Mouse (Mus musculus) heart, embryonic 10.5 days (tissue): ENCODE data around the gene Ksr1. TPM values are rescaled to one million over a fixed set of nuclear protein-coding genes. Genes with fewer than 3 reads are reported as not detected.

ENCODE experiments used
- DNase-seq: peaks from one replicate; pipeline ENCODE4 v3.0.0-alpha.2; 2017; ENCODE audit warnings: low spot score
- H3K27ac ChIP-seq: fragments of 300-500 bp; sonication (generic); 2 replicates; pipeline ENCODE4 v1.5.1; 2016; ENCODE audit warnings: mild to moderate bottlenecking
- H3K27me3 ChIP-seq: fragments of 300-500 bp; sonication (generic); 2 replicates; pipeline ENCODE4 v1.6.1; 2016; ENCODE audit warnings: mild to moderate bottlenecking; ENCODE audit not compliant: poor library complexity, insufficient read depth, severe bottlenecking
- H3K36me3 ChIP-seq: fragments of 300-500 bp; sonication (generic); 2 replicates; pipeline ENCODE4 v1.6.1; 2016; ENCODE audit warnings: mild to moderate bottlenecking, moderate library complexity
- H3K4me1 ChIP-seq: fragments of 300-500 bp; sonication (generic); 2 replicates; pipeline ENCODE4 v1.6.1; 2016; ENCODE audit warnings: mild to moderate bottlenecking
- H3K4me3 ChIP-seq: fragments of 300-500 bp; sonication (generic); 2 replicates; pipeline ENCODE4 v1.5.1; 2016; ENCODE audit warnings: mild to moderate bottlenecking, moderate library complexity
- H3K9me3 ChIP-seq: fragments of 300-500 bp; sonication (generic); 2 replicates; pipeline ENCODE4 v1.6.1; 2016; ENCODE audit warnings: mild to moderate bottlenecking, moderate library complexity
- WGBS: fragments of 180-500 bp; shearing (Covaris S2); methylation state at CpG from one replicate; pipeline ENCODE4 v1.1.7; 2016; 5-methylcytosine and 5-hydroxymethylcytosine counted together
- polyA plus RNA-seq: library from polyadenylated mRNA; unstranded; fragments of >200 nt; fragmentation: Nextera tagmentation; extraction: Ambion mirVana; gene quantifications from 2 replicates; pipeline ENCODE4 v1.2.1, GENCODE M21; 2016

Ksr1 gene
- polyA plus RNA-seq, 1 experiment from 2014 or later = 1.9 TPM

GRCm38 (mm10) chr11:79080965-79081891 lies 65.0 kb downstream of the Ksr1 start:
- no peak for DNase-seq
- 59% methylated on average over 16 of the region's 16 CpGs for WGBS
- Histone ChIP-seq H3K4me1 (peaks cover 87% of the 10 kb centered on the region), H3K4me3 (no peak overlapping the region), H3K9me3 (no peaks in the 10 kb centered on the region), H3K27me3 (no peaks in the 10 kb centered on the region), H3K36me3 (no peaks in the 10 kb centered on the region), H3K27ac (peak overlapping the region; percentile 72)

GRCm38 (mm10) chr11:79080081-79080480 lies 66.1 kb downstream of the Ksr1 start:
- no peak overlapping the region for H3K4me3 ChIP-seq
- no peak for DNase-seq
- WGBS = 53% methylated on average over 6 of the region's 6 CpGs
- peak overlapping the region; percentile 72; the same call in 1 of the 2 replicates for H3K27ac ChIP-seq
- H3K9me3 ChIP-seq = no peaks in the 10 kb centered on the region
- H3K4me1 ChIP-seq = peaks cover 87% of the 10 kb centered on the region
- H3K36me3 ChIP-seq = no peaks in the 10 kb centered on the region
- no peaks in the 10 kb centered on the region for H3K27me3 ChIP-seq

- peaks cover 75% of the 10 kb centered on the region for H3K4me1 ChIP-seq
- 73% methylated on average over 12 of the region's 12 CpGs for WGBS
- peak overlapping the region; percentile 52; the same call in 1 of the 2 replicates for H3K27ac ChIP-seq
- no peaks in the 10 kb centered on the region for H3K9me3 ChIP-seq
- DNase-seq = no peak
- H3K27me3 ChIP-seq = no peaks in the 10 kb centered on the region
- no peak overlapping the region for H3K4me3 ChIP-seq
- peaks cover 14% of the 10 kb centered on the region for H3K36me3 ChIP-seq
Observed at GRCm38 (mm10) chr11:79076484-79076883, 69.7 kb downstream of the Ksr1 start.

GRCm38 (mm10) chr11:79075044-79075443 lies 71.2 kb downstream of the Ksr1 start:
- Histone ChIP-seq H3K9me3 (no peaks in the 10 kb centered on the region), H3K36me3 (peaks cover 14% of the 10 kb centered on the region), H3K27ac (peak overlapping the region; percentile 73), H3K27me3 (no peaks in the 10 kb centered on the region), H3K4me1 (peaks cover 75% of the 10 kb centered on the region), H3K4me3 (no peak overlapping the region)
- no peak for DNase-seq
- WGBS = 50% methylated on average over 3 of the region's 3 CpGs

GRCm38 (mm10) chr11:79074611-79075010 lies 71.6 kb downstream of the Ksr1 start:
- WGBS = 87% methylated on average over 3 of the region's 3 CpGs
- no peaks in the 10 kb centered on the region for H3K9me3 ChIP-seq
- H3K36me3 ChIP-seq = peaks cover 14% of the 10 kb centered on the region
- H3K4me1 ChIP-seq = peaks cover 76% of the 10 kb centered on the region
- DNase-seq = no peak
- no peaks in the 10 kb centered on the region for H3K27me3 ChIP-seq
- no peak overlapping the region for H3K4me3 ChIP-seq
- H3K27ac ChIP-seq = peak overlapping the region; percentile 73; the same call in 1 of the 2 replicates

GRCm38 (mm10) chr11:79073583-79073982 lies 72.6 kb downstream of the Ksr1 start:
- 88% methylated on average over 4 of the region's 4 CpGs for WGBS
- Histone ChIP-seq H3K4me3 (no peak overlapping the region), H3K27me3 (no peaks in the 10 kb centered on the region), H3K4me1 (peaks cover 74% of the 10 kb centered on the region), H3K27ac (0 out of 2 replicates have a peak overlapping the region, but pooled peaks have one; percentile 10), H3K9me3 (no peaks in the 10 kb centered on the region), H3K36me3 (peaks cover 14% of the 10 kb centered on the region)
- no peak for DNase-seq

- no peaks in the 10 kb centered on the region for H3K27me3 ChIP-seq
- H3K4me1 ChIP-seq = peaks cover 74% of the 10 kb centered on the region
- 88% methylated on average over 8 of the region's 8 CpGs for WGBS
- no peaks in the 10 kb centered on the region for H3K9me3 ChIP-seq
- H3K4me3 ChIP-seq = no peak overlapping the region
- peak overlapping the region; percentile 85; the same call in 1 of the 2 replicates for H3K27ac ChIP-seq
- DNase-seq = no peak
- H3K36me3 ChIP-seq = peaks cover 14% of the 10 kb centered on the region
Observed at GRCm38 (mm10) chr11:79072108-79072507, 74.1 kb downstream of the Ksr1 start.

- peak; percentile 93 for DNase-seq
- 52% methylated on average over 7 of the region's 7 CpGs for WGBS
- Histone ChIP-seq H3K36me3 (peaks cover 14% of the 10 kb centered on the region), H3K27me3 (no peaks in the 10 kb centered on the region), H3K4me1 (peaks cover 73% of the 10 kb centered on the region), H3K27ac (peak overlapping the region; percentile 85), H3K4me3 (no peak overlapping the region), H3K9me3 (no peaks in the 10 kb centered on the region)
Observed at GRCm38 (mm10) chr11:79071082-79071972, 74.9 kb downstream of the Ksr1 start.

- 31% methylated on average over 10 of the region's 10 CpGs for WGBS
- Histone ChIP-seq H3K36me3 (peaks cover 14% of the 10 kb centered on the region), H3K4me1 (peaks cover 71% of the 10 kb centered on the region), H3K4me3 (no peak overlapping the region), H3K27me3 (no peaks in the 10 kb centered on the region), H3K27ac (peak overlapping the region; percentile 85), H3K9me3 (no peaks in the 10 kb centered on the region)
- peak; percentile 93 for DNase-seq
Observed at GRCm38 (mm10) chr11:79069453-79070153, 76.6 kb downstream of the Ksr1 start.

- 0 out of 2 replicates have a peak, but pooled peaks cover 2% of the 10 kb centered on the region for H3K36me3 ChIP-seq
- no peak for DNase-seq
- peak overlapping the region; percentile 49 for H3K27ac ChIP-seq
- peaks cover 84% of the 10 kb centered on the region for H3K4me1 ChIP-seq
- H3K27me3 ChIP-seq = no peaks in the 10 kb centered on the region
- H3K9me3 ChIP-seq = no peaks in the 10 kb centered on the region
- no peak overlapping the region for H3K4me3 ChIP-seq
- 76% methylated on average over 4 of the region's 4 CpGs for WGBS
Observed at GRCm38 (mm10) chr11:79067172-79067571, 79.0 kb downstream of the Ksr1 start.

- no peaks in the 10 kb centered on the region for H3K27me3 ChIP-seq
- H3K27ac ChIP-seq = peak overlapping the region; percentile 77; the same call in 1 of the 2 replicates
- H3K4me3 ChIP-seq = no peak overlapping the region
- no peaks in the 10 kb centered on the region for H3K9me3 ChIP-seq
- DNase-seq = no peak
- H3K4me1 ChIP-seq = peaks cover 80% of the 10 kb centered on the region
- 88% methylated on average over 2 of the region's 2 CpGs for WGBS
- H3K36me3 ChIP-seq = no peaks in the 10 kb centered on the region
Observed at GRCm38 (mm10) chr11:79066191-79066530, 80.0 kb downstream of the Ksr1 start.

GRCm38 (mm10) chr11:79065463-79066190 lies 80.6 kb downstream of the Ksr1 start:
- WGBS = 63% methylated on average over 11 of the region's 11 CpGs

More at GRCm38 (mm10) chr11:79065463-79066190, 80.6 kb downstream of the Ksr1 start:
- peaks cover 76% of the 10 kb centered on the region for H3K4me1 ChIP-seq
- H3K9me3 ChIP-seq = no peaks in the 10 kb centered on the region
- no peaks in the 10 kb centered on the region for H3K36me3 ChIP-seq
- no peaks in the 10 kb centered on the region for H3K27me3 ChIP-seq
- peak overlapping the region; percentile 77 for H3K27ac ChIP-seq
- no peak overlapping the region for H3K4me3 ChIP-seq
- DNase-seq = no peak
